Mouse (Mus musculus) forebrain, postnatal 0 days (tissue): ENCODE measurements at regions not wholly inside any gene's neighbourhood (a gene's known extent, or its start where the extent isn't known, plus 50 kb on each side); places are given as distances from the start of the nearest gene placed in this dataset.
A peak's percentile ranks its signal among the peaks of the same experiment; 100 is the strongest.

Source experiments
- ATAC-seq: fragments of 200-750 bp; cut with Nextera tagmentation; 2 replicates; pipeline ENCODE4 v1.8.0; 2017; ENCODE audit warnings: mild to moderate bottlenecking, moderate library complexity
- DNase-seq: peaks from one replicate; pipeline ENCODE4 v3.0.0-alpha.2; 2015
- H3K27ac ChIP-seq: fragments of 300-500 bp; sonication (generic); 2 replicates; pipeline ENCODE4 v1.5.1; 2014; ENCODE audit warnings: low read depth, mild to moderate bottlenecking, antibody characterized with exemption, low read length, moderate library complexity, mixed read lengths
- H3K27me3 ChIP-seq: fragments of 300-500 bp; sonication (generic); 2 replicates; pipeline ENCODE4 v1.6.1; 2014; ENCODE audit warnings: mild to moderate bottlenecking, low read length, mixed read lengths; ENCODE audit not compliant: insufficient read depth
- H3K36me3 ChIP-seq: fragments of 300-500 bp; sonication (generic); 2 replicates; pipeline ENCODE4 v1.6.1; 2014; ENCODE audit warnings: mild to moderate bottlenecking, moderate library complexity; ENCODE audit not compliant: insufficient read depth
- H3K4me1 ChIP-seq: fragments of 300-500 bp; sonication (generic); 2 replicates; pipeline ENCODE4 v1.6.1; 2014; ENCODE audit warnings: antibody characterized with exemption; ENCODE audit not compliant: insufficient read depth
- H3K4me2 ChIP-seq: fragments of 300-500 bp; sonication (generic); 2 replicates; pipeline ENCODE4 v1.6.1; 2014; ENCODE audit warnings: low read depth, mild to moderate bottlenecking, moderate library complexity
- H3K4me3 ChIP-seq: fragments of 300-500 bp; sonication (generic); 2 replicates; pipeline ENCODE4 v1.5.1; 2014; ENCODE audit warnings: low read depth, low read length, mixed read lengths
- H3K9ac ChIP-seq: fragments of 300-500 bp; sonication (generic); 2 replicates; pipeline ENCODE4 v1.6.1; 2014; ENCODE audit warnings: mild to moderate bottlenecking
- H3K9me3 ChIP-seq: fragments of 300-500 bp; sonication (generic); 2 replicates; pipeline ENCODE4 v1.6.1; 2016; ENCODE audit warnings: low read length
- CTCF ChIP-seq: sonication (generic); IDR thresholded peaks from 2 replicates; pipeline ENCODE4 v1.5.1; 2016; ENCODE audit warnings: antibody characterized with exemption, control low read depth, low read depth
- WGBS: fragments of 180-500 bp; shearing (Covaris S2); extraction: QIAGEN DNeasy Blood & Tissue Kit; methylation state at CpG from one replicate; pipeline ENCODE4 v1.1.7; 2014; 5-methylcytosine and 5-hydroxymethylcytosine counted together

DNA sequence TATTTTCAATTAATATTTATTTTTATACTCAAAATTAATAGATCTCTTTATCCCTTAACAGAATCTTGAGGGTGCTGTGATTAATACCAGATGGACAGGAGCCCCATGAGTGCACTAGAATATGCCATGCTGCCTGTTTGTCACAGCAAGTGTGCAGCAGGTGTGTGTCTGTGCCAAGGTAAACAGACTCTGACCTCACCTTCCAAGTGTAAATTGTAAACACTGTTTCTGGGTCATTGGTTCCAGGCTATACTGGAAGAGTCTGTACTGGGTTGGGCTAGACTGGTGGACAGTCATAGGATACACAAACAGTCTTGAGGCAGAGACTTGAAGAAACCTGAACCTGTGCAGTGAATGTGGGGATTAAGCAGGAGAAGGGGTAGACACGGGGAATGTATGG is 422.2 kb downstream of the Gm21833 start:
- H3K27ac ChIP-seq, result no peak overlapping the region
- no peak for TF ChIP-seq CTCF
- H3K4me1 ChIP-seq, result no peaks in the 10 kb centered on the region
- no peaks in the 10 kb centered on the region for H3K36me3 ChIP-seq
- H3K4me2 ChIP-seq, result no peak overlapping the region
- H3K9ac ChIP-seq, result no peak overlapping the region
- H3K9me3 ChIP-seq, result no peaks in the 10 kb centered on the region
- no peaks in the 10 kb centered on the region for H3K27me3 ChIP-seq
- ATAC-seq (no peak), DNase-seq (no peak)
- 63% methylated on average over 1 of the region's 1 CpGs for WGBS
- no peak overlapping the region for H3K4me3 ChIP-seq

DNA sequence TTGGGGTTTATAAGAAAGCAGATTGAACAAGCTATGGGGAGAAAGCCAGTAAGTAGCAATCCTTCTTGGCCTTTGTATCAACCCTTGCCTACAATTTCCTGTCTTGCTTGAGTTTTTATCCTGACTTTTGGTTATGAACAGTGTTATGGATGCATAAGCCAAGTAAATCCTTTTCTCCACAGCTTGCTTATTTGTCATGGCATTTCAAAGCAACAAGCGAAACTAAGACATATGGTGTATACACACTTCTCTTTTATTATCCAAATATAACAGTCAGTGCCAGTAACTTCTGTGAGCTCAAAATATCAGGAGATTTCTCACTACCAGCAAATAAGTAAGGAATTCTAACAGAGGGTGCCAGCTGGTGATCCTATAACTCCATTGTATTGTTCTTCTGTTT is 426.0 kb downstream of the Gm21833 start:
- peak; percentile 12 for DNase-seq
- TF ChIP-seq CTCF, result no peak
- H3K4me1 ChIP-seq, result no peaks in the 10 kb centered on the region
- no peak overlapping the region for H3K27ac ChIP-seq
- H3K4me3 ChIP-seq, result no peak overlapping the region
- H3K4me2 ChIP-seq, result no peak overlapping the region
- H3K36me3 ChIP-seq, result no peaks in the 10 kb centered on the region
- WGBS, result 70% methylated on average over 1 of the region's 1 CpGs
- no peaks in the 10 kb centered on the region for H3K9me3 ChIP-seq
- peak; percentile 54; the same call in 1 of the 2 replicates for ATAC-seq
- H3K27me3 ChIP-seq, result no peaks in the 10 kb centered on the region
- no peak overlapping the region for H3K9ac ChIP-seq

DNA sequence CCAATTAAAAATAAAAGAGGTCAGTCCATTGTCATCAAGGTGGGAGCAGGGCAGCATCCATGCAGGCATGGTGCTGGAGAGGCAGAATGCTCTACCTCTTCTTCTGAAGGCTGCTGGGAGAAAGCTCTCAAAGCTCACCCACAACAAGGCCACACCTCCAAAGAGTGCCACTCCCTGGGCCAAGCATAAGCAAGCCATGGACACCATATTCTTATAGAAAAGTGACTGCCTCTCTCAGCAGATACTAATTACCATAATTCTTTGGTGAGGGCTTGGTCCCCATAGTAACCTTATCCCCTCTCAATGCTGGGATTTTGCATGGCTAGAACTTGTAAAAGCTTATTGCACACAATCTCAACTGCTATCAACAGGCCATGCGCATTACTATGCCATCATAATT is 443.7 kb downstream of the Gm21833 start:
- no peaks in the 10 kb centered on the region for H3K9me3 ChIP-seq
- WGBS, result 91% methylated on average over 1 of the region's 1 CpGs
- ATAC-seq, result no peak
- DNase-seq, result no peak
- H3K27me3 ChIP-seq, result no peaks in the 10 kb centered on the region
- no peak overlapping the region for H3K27ac ChIP-seq
- H3K4me1 ChIP-seq, result no peaks in the 10 kb centered on the region
- TF ChIP-seq CTCF, result no peak
- H3K4me2 ChIP-seq, result no peak overlapping the region
- H3K36me3 ChIP-seq, result no peaks in the 10 kb centered on the region
- H3K9ac ChIP-seq, result no peak overlapping the region
- no peak overlapping the region for H3K4me3 ChIP-seq

DNA sequence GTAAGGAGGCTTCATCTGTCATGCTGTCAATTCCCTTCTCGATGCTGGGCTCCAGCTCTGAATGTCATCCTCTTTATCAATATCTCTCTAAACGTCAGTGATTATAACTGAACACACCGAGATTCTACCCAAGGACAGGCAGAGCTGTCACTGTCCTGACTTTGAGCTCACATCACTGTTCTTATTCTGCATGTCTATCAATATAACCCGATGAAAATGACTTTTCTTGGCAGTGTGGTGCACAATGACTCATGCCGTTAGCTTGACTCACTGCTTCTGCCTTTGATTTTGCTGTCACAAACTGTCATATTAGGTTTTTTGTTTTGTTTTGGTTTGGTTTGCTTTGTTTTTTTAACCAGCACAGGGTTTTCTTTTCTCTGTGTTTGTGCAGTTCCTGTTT is 488.1 kb downstream of the Gm21833 start:
- ATAC-seq (no peak), DNase-seq (no peak)
- no peak overlapping the region for H3K4me2 ChIP-seq
- 68% methylated on average over 5 of the region's 5 CpGs for WGBS
- no peaks in the 10 kb centered on the region for H3K9me3 ChIP-seq
- H3K4me1 ChIP-seq, result no peaks in the 10 kb centered on the region
- H3K27ac ChIP-seq, result no peak overlapping the region
- no peak overlapping the region for H3K9ac ChIP-seq
- no peaks in the 10 kb centered on the region for H3K27me3 ChIP-seq
- H3K36me3 ChIP-seq, result no peaks in the 10 kb centered on the region
- TF ChIP-seq CTCF, result no peak
- no peak overlapping the region for H3K4me3 ChIP-seq

DNA sequence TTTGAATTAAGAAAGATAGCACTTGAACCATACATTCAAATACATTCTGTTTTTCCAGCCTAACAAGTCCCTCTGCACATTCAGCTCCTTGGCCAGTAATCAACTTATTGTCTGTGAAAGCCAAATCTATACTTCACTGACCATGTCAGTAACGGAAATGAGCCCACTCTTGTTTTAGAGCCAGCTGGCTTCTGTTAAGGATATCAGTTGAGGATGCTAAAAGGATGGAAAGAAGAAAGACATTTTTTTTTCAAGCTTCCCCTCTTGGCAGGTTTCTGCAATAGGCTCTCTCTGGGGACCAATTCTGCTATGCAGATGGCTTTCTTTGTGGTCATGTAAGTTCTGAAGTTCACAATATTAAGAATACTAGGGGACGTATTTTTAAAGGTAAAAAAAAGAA is 498.6 kb downstream of the Gm21833 start:
- 71% methylated on average over 2 of the region's 2 CpGs for WGBS
- Histone ChIP-seq H3K36me3 (no peaks in the 10 kb centered on the region), H3K9ac (no peak overlapping the region), H3K4me3 (no peak overlapping the region), H3K27ac (no peak overlapping the region), H3K4me2 (no peak overlapping the region), H3K27me3 (no peaks in the 10 kb centered on the region), H3K4me1 (no peaks in the 10 kb centered on the region), H3K9me3 (no peaks in the 10 kb centered on the region)
- no peak for DNase-seq
- ATAC-seq, result no peak
- no peak for TF ChIP-seq CTCF

DNA sequence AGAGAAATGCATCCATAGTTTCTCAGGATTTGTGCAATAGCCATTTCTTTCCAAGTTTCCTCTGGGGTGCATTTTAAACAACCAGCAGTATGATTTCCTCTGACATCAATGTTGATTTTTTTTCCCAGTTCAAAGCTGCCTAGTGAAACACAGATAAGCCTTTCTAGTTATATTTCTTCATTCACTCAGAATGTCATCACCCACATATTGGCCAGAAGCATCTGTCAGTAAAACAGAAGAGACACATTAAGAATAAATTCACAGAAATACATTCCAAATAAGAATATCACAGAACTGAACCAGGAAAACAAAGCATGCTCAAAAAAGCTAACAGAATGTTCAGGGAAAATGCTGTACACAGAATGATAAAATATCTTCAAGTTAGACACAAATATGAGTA is 522.9 kb downstream of the Gm21833 start:
- peak; percentile 29; the same call in 1 of the 2 replicates for ATAC-seq
- no peaks in the 10 kb centered on the region for H3K36me3 ChIP-seq
- no peaks in the 10 kb centered on the region for H3K4me1 ChIP-seq
- H3K4me3 ChIP-seq, result no peak overlapping the region
- no peak overlapping the region for H3K4me2 ChIP-seq
- no peak overlapping the region for H3K9ac ChIP-seq
- no peak for TF ChIP-seq CTCF
- H3K27ac ChIP-seq, result no peak overlapping the region
- no peaks in the 10 kb centered on the region for H3K9me3 ChIP-seq
- H3K27me3 ChIP-seq, result no peaks in the 10 kb centered on the region
- DNase-seq, result peak; percentile 1

DNA sequence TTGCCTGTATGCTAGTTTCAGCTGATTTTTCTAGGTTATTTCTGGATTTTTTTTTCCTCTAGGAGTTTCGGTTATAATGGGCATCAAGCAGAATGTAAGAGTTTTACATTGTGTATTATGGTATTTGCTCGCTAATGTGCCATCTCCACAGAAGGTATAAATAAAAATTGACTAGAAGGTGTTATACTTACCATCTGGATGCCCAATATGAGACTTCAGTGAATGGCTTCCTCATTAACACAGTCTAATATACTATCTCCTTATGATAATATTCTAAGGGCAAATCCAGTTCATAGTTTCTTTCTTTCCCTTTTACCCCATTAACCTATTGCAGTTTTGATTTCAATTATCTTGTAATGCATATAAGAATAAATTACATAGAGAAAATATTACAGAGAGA is 566.4 kb downstream of the Gm21833 start:
- Histone ChIP-seq H3K4me2 (no peak overlapping the region), H3K4me1 (no peaks in the 10 kb centered on the region), H3K9me3 (no peaks in the 10 kb centered on the region), H3K9ac (no peak overlapping the region), H3K27ac (no peak overlapping the region), H3K4me3 (no peak overlapping the region), H3K36me3 (no peaks in the 10 kb centered on the region), H3K27me3 (no peaks in the 10 kb centered on the region)
- 63% methylated on average over 2 of the region's 2 CpGs for WGBS
- no peak for ATAC-seq
- no peak for DNase-seq
- no peak for TF ChIP-seq CTCF

DNA sequence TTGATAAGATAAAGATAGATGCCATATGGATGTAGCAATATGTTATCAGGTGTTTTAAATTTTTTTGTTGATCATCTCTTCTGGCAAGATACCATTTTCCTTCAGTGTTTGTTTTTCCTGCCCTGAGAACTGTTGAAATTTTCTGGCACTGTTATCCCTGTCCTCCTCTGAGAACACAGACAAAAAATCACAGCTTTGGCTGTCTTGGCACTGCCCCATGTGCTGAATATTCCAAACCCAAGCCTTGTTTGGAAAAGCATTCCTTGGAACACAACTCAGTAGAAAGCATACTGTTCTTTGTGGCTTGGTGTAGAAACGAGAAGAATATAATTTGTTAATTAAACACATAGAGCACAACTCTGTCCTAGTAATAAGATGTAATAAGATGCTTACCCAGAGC is 592.5 kb downstream of the Gm21833 start:
- DNase-seq (peak; percentile 79), ATAC-seq (peak; percentile 70)
- Histone ChIP-seq H3K27me3 (no peaks in the 10 kb centered on the region), H3K27ac (no peak overlapping the region), H3K4me2 (no peak overlapping the region), H3K4me3 (no peak overlapping the region), H3K9me3 (no peaks in the 10 kb centered on the region), H3K4me1 (no peaks in the 10 kb centered on the region), H3K9ac (no peak overlapping the region), H3K36me3 (no peaks in the 10 kb centered on the region)
- 21% methylated on average over 1 of the region's 1 CpGs for WGBS
- no peak for TF ChIP-seq CTCF
